Mouse (Mus musculus) lung, embryonic 14.5 days (tissue): ENCODE measurements around the gene Ptgs2. TPM values are rescaled to one million over a fixed set of nuclear protein-coding genes. Genes with fewer than 3 reads are reported as not detected.

Source experiments
- ATAC-seq: fragments of 200-750 bp; cut with Nextera tagmentation; 2 replicates; pipeline ENCODE4 v1.8.0; 2017; ENCODE audit warnings: mild to moderate bottlenecking, moderate TSS enrichment, moderate library complexity; ENCODE audit not compliant: insufficient read depth
- DNase-seq: peaks from one replicate; pipeline ENCODE4 v3.0.0-alpha.2; 2015
- H3K27ac ChIP-seq: fragments of 300-500 bp; sonication (generic); 2 replicates; pipeline ENCODE4 v1.5.1; 2014; ENCODE audit warnings: low read depth, mild to moderate bottlenecking, moderate library complexity
- H3K27me3 ChIP-seq: fragments of 300-500 bp; sonication (generic); 2 replicates; pipeline ENCODE4 v1.6.1; 2014; ENCODE audit warnings: low read length, control low read depth; ENCODE audit not compliant: insufficient read depth
- H3K36me3 ChIP-seq: fragments of 300-500 bp; sonication (generic); 2 replicates; pipeline ENCODE4 v1.6.1; 2014; ENCODE audit warnings: control low read depth; ENCODE audit not compliant: insufficient read depth
- H3K4me1 ChIP-seq: fragments of 300-500 bp; sonication (generic); 2 replicates; pipeline ENCODE4 v1.6.1; 2014; ENCODE audit warnings: antibody characterized with exemption, control low read depth; ENCODE audit not compliant: insufficient read depth
- H3K4me2 ChIP-seq: fragments of 300-500 bp; sonication (generic); 2 replicates; pipeline ENCODE4 v1.6.1; 2014; ENCODE audit warnings: mild to moderate bottlenecking
- H3K4me3 ChIP-seq: fragments of 300-500 bp; sonication (generic); 2 replicates; pipeline ENCODE4 v1.5.1; 2014; ENCODE audit warnings: low read depth, low read length
- H3K9ac ChIP-seq: fragments of 300-500 bp; sonication (generic); 2 replicates; pipeline ENCODE4 v1.6.1; 2014
- H3K9me3 ChIP-seq: fragments of 300-500 bp; sonication (generic); 2 replicates; pipeline ENCODE4 v1.6.1; 2016; ENCODE audit warnings: low read depth, low read length, control low read depth
- CTCF ChIP-seq: IDR thresholded peaks from 2 replicates; pipeline ENCODE4 v1.5.1; 2016; ENCODE audit warnings: antibody characterized with exemption, low read depth
- WGBS: fragments of 180-500 bp; shearing (Covaris S2); extraction: QIAGEN DNeasy Blood & Tissue Kit; methylation state at CpG from one replicate; pipeline ENCODE4 v1.1.7; 2014; 5-methylcytosine and 5-hydroxymethylcytosine counted together
- polyA plus RNA-seq: library from polyadenylated mRNA; unstranded; fragments of >200 nt; fragmentation: Nextera tagmentation; extraction: Ambion mirVana; gene quantifications from 2 replicates; pipeline ENCODE4 v1.2.1, GENCODE M21; 2014

The Ptgs2 gene
- polyA plus RNA-seq, 1 experiment from 2014 or later = 0.09 TPM

- ATAC-seq (no peak), DNase-seq (no peak)
- no peak for TF ChIP-seq CTCF
- no peak overlapping the region for H3K27ac ChIP-seq
- H3K36me3 ChIP-seq = no peaks in the 10 kb centered on the region
- no peak overlapping the region for H3K4me3 ChIP-seq
- no peaks in the 10 kb centered on the region for H3K4me1 ChIP-seq
- no peak overlapping the region for H3K4me2 ChIP-seq
- H3K9ac ChIP-seq = no peak overlapping the region
- no peaks in the 10 kb centered on the region for H3K27me3 ChIP-seq
- H3K9me3 ChIP-seq = no peaks in the 10 kb centered on the region
- WGBS = 65% methylated on average over 2 of the region's 2 CpGs
Observed at GRCm38 (mm10) chr1:150125568-150125967, 25.7 kb downstream of the Ptgs2 start.

DNA sequence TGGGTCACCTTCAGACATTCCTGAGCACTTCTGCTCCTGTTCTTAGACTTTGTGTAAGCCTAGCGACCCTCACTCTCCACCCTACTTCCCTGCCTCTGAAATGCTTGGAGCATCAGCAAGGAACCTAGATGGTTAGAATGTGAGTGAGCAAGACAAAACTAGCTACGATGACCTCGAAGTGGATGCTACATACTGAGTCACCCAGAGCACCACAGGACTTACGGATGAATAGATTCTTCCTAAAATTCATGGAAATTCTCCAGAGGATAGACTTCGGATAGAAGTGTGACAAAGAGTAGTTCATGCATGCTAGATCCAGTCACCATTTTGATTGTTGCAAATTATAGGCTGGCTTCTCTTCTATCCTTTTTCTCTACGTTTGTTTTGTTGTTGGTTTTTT, 30.2 kb downstream of the Ptgs2 start:
- no peaks in the 10 kb centered on the region for H3K9me3 ChIP-seq
- 81% methylated on average over 6 of the region's 6 CpGs for WGBS
- H3K4me2 ChIP-seq = no peak overlapping the region
- H3K9ac ChIP-seq = no peak overlapping the region
- no peak for ATAC-seq
- no peak for DNase-seq
- no peaks in the 10 kb centered on the region for H3K4me1 ChIP-seq
- no peaks in the 10 kb centered on the region for H3K36me3 ChIP-seq
- no peak overlapping the region for H3K4me3 ChIP-seq
- H3K27ac ChIP-seq = no peak overlapping the region
- no peak for TF ChIP-seq CTCF
- no peaks in the 10 kb centered on the region for H3K27me3 ChIP-seq

GRCm38 (mm10) chr1:150130586-150131275, 30.9 kb downstream of the Ptgs2 start:
- no peak overlapping the region for H3K27ac ChIP-seq
- H3K4me3 ChIP-seq = no peak overlapping the region
- no peak overlapping the region for H3K4me2 ChIP-seq
- no peak for DNase-seq
- no peak for ATAC-seq
- H3K27me3 ChIP-seq = no peaks in the 10 kb centered on the region
- H3K4me1 ChIP-seq = no peaks in the 10 kb centered on the region
- 73% methylated on average over 5 of the region's 5 CpGs for WGBS
- no peak overlapping the region for H3K9ac ChIP-seq
- H3K9me3 ChIP-seq = no peaks in the 10 kb centered on the region
- no peak for TF ChIP-seq CTCF
- no peaks in the 10 kb centered on the region for H3K36me3 ChIP-seq

GRCm38 (mm10) chr1:150135350-150135749, 35.5 kb downstream of the Ptgs2 start:
- Histone ChIP-seq H3K27me3 (no peaks in the 10 kb centered on the region), H3K4me2 (no peak overlapping the region), H3K9me3 (no peaks in the 10 kb centered on the region), H3K4me3 (no peak overlapping the region), H3K27ac (no peak overlapping the region), H3K9ac (no peak overlapping the region), H3K36me3 (no peaks in the 10 kb centered on the region), H3K4me1 (no peaks in the 10 kb centered on the region)
- TF ChIP-seq CTCF = no peak
- no peak for DNase-seq
- ATAC-seq = no peak

GRCm38 (mm10) chr1:150139730-150140129, 39.9 kb downstream of the Ptgs2 start:
- Histone ChIP-seq H3K4me1 (no peaks in the 10 kb centered on the region), H3K4me2 (no peak overlapping the region), H3K9me3 (no peaks in the 10 kb centered on the region), H3K27ac (no peak overlapping the region), H3K27me3 (no peaks in the 10 kb centered on the region), H3K36me3 (no peaks in the 10 kb centered on the region), H3K4me3 (no peak overlapping the region), H3K9ac (no peak overlapping the region)
- WGBS = 53% methylated on average over 9 of the region's 9 CpGs
- TF ChIP-seq CTCF = no peak
- peak; percentile 62 for DNase-seq
- ATAC-seq = peak; percentile 58; the same call in 1 of the 2 replicates

GRCm38 (mm10) chr1:150141939-150142338, 42.1 kb downstream of the Ptgs2 start:
- Histone ChIP-seq H3K9me3 (no peaks in the 10 kb centered on the region), H3K9ac (no peak overlapping the region), H3K4me1 (no peaks in the 10 kb centered on the region), H3K4me3 (no peak overlapping the region), H3K27ac (no peak overlapping the region), H3K27me3 (no peaks in the 10 kb centered on the region), H3K36me3 (no peaks in the 10 kb centered on the region), H3K4me2 (no peak overlapping the region)
- no peak for TF ChIP-seq CTCF
- ATAC-seq = no peak
- 76% methylated on average over 1 of the region's 1 CpGs for WGBS
- DNase-seq = no peak

DNA sequence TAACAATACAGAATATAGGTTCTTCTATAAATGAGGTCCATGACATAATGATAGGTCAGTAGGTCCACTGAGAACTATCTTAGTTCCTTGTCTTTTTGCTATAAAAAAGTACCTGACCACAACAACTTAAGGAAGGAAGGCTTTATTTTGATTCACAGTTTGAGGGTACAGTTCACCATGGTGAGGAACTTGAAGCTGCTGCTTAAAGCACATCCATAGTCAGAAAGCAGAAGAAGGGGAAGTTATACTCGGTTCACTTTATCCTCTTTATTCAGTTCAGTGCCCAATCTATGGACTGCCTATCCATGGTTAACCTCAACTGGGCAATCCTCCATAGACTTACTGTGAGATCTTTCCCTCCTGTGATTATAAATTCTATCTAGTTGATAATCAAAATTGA, 43.7 kb downstream of the Ptgs2 start:
- TF ChIP-seq CTCF = no peak
- Histone ChIP-seq H3K27me3 (no peaks in the 10 kb centered on the region), H3K4me2 (no peak overlapping the region), H3K9ac (no peak overlapping the region), H3K36me3 (no peaks in the 10 kb centered on the region), H3K4me1 (no peaks in the 10 kb centered on the region), H3K4me3 (no peak overlapping the region), H3K27ac (no peak overlapping the region), H3K9me3 (no peaks in the 10 kb centered on the region)
- 59% methylated on average over 1 of the region's 1 CpGs for WGBS
- ATAC-seq (no peak), DNase-seq (no peak)
